8 mouse cellular contexts compared by ENCODE assay signal in the genomic region with DNA sequence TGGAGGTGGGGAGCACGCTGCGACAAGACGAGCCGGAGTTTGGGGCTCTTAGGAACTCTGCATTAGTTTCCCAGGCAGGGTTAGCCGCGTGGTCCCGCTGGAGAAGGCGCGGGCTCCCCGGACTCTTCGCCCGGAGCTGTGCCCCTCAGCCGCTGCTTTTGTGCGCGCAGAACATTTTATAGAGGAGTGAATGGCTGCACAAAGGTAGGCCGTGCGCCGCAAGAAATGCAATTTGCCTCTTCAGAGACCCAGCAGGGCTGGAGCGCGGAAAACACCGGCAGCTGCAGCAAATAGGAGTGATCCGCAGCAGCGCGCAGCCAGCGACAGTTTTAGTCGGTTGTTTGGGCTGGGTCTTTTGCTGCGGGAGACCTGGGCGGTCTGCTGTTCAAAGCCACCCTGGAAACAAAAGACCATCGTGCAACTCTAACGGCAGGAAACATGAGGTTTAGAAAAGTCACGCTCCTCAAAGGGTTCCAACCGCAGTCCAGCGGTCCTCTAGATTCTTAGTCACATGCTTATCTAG. TPM values are rescaled to one million over a fixed set of nuclear protein-coding genes. Genes with fewer than 3 reads are reported as not detected.
DNase-seq lines count a peak whose midpoint lies in the region; ATAC-seq and TF ChIP-seq lines count a peak whose summit lies in the region.

TSS of gene Zfp800 (minus strand) at position 325 of the 523 bp plus-strand sequence.

- H3K9ac ChIP-seq in ES-E14 (ENCODE audit: insufficient read depth, low read depth, low read length, poor library complexity, severe bottlenecking), result no peak within 1 kb of the TSS; the same call in 1 of the 2 replicates
- H3K9ac ChIP-seq in limb, embryonic 12.5 days (replicated peaks), result peak within 1 kb of the TSS; percentile 54
- H3K9ac ChIP-seq in neural tube, embryonic 12.5 days, result peak within 1 kb of the TSS; percentile 51

- H3K4me1 ChIP-seq in kidney, adult 2 months (ENCODE audit: control insufficient read depth, insufficient read depth, low read length), result 0 out of 2 replicates have a peak, but pooled peaks cover 3% of the 10 kb centered on the region
- H3K4me1 ChIP-seq in ES-E14 (ENCODE audit: control insufficient read depth in 2 of 2, insufficient read depth in 2 of 2, low read length in 2 of 2, poor library complexity in 1 of 2), result no peaks in the 10 kb centered on the region
- H3K4me1 ChIP-seq in limb, embryonic 12.5 days (replicated peaks), result peaks cover 10% of the 10 kb centered on the region; the same call in 1 of the 2 replicates
- H3K4me1 ChIP-seq in neural tube, embryonic 12.5 days, result no peaks in the 10 kb centered on the region; the same call in 1 of the 2 replicates

- 2% methylated on average over 33 of the region's 33 CpGs for WGBS in kidney, adult 2 months
- 1% methylated on average over 33 of the region's 33 CpGs for WGBS in limb, embryonic 12.5 days
- 1% methylated on average over 33 of the region's 33 CpGs for WGBS in neural tube, embryonic 12.5 days

- peak; percentile 22; the same call in 1 of the 2 replicates for ATAC-seq in limb, embryonic 12.5 days (ENCODE audit: insufficient number of reproducible peaks, insufficient read depth, low FRiP score, low TSS enrichment, low read depth)
- peak; percentile 46 for ATAC-seq in neural tube, embryonic 12.5 days (ENCODE audit: low FRiP score, low read depth)

- H3K9me3 ChIP-seq in ES-E14 (ENCODE audit: control insufficient read depth, insufficient read depth, low read depth, low read length), result no peaks in the 10 kb centered on the region
- H3K9me3 ChIP-seq in limb, embryonic 12.5 days, result 0 out of 2 replicates have a peak, but pooled peaks cover 2% of the 10 kb centered on the region
- H3K9me3 ChIP-seq in neural tube, embryonic 12.5 days, result 0 out of 2 replicates have a peak, but pooled peaks cover 4% of the 10 kb centered on the region

- peak within 1 kb of the TSS; percentile 65 for H3K4me2 ChIP-seq in limb, embryonic 12.5 days
- H3K4me2 ChIP-seq in neural tube, embryonic 12.5 days (replicated peaks), result peak within 1 kb of the TSS; percentile 64

- peaks cover 6% of the 10 kb centered on the region for H3K27me3 ChIP-seq in kidney, adult 2 months (replicated peaks; ENCODE audit: control insufficient read depth, insufficient read depth, low read length)
- peaks cover 28% of the 10 kb centered on the region for H3K27me3 ChIP-seq in limb, embryonic 12.5 days
- H3K27me3 ChIP-seq in neural tube, embryonic 12.5 days (replicated peaks), result peaks cover 2% of the 10 kb centered on the region; the same call in 1 of the 2 replicates

- DNase-seq in kidney, adult 2 months, result no peak
- DNase-seq in kidney, adult 8-10 months, result no peak
- DNase-seq in ES-E14 (ENCODE audit: low read depth, low spot score), result no peak
- peak; percentile 73 for DNase-seq in embryo, embryonic 11 days
- DNase-seq in heart, postnatal 14 days, result no peak
- DNase-seq in spleen, adult 12 weeks (ENCODE audit: low spot score), result no peak

- no peak for TF ChIP-seq POLR2A in kidney, adult 2 months (IDR thresholded peaks at IDR 0.05; ENCODE audit: low read depth, low read length)

- H3K4me3 ChIP-seq in kidney, adult 2 months (ENCODE audit: insufficient read depth, low read depth, low read length), result peak within 1 kb of the TSS; percentile 47
- peak within 1 kb of the TSS; percentile 26 to 47 for H3K4me3 ChIP-seq in ES-E14 (ENCODE audit: insufficient read depth in 1 of 2, low read depth in 1 of 2, low read length in 2 of 2, poor library complexity in 1 of 2, severe bottlenecking in 1 of 2)
- H3K4me3 ChIP-seq in limb, embryonic 12.5 days (replicated peaks), result peak within 1 kb of the TSS; percentile 47
- peak within 1 kb of the TSS; percentile 44 for H3K4me3 ChIP-seq in neural tube, embryonic 12.5 days

- H3K27ac ChIP-seq in kidney, adult 2 months (ENCODE audit: insufficient read depth, low read depth, low read length), result no peak within 1 kb of the TSS
- no peak within 1 kb of the TSS for H3K27ac ChIP-seq in ES-E14 (ENCODE audit: insufficient read depth, low read depth, low read length, poor library complexity, severe bottlenecking)
- H3K27ac ChIP-seq in limb, embryonic 12.5 days, result no peak within 1 kb of the TSS
- H3K27ac ChIP-seq in neural tube, embryonic 12.5 days, result no peak within 1 kb of the TSS

- intact Hi-C loops in heart, postnatal 14 days (cut with DNase I), result no loop called here

- in situ Hi-C loops in ES-E14 (cut with MboI; ENCODE audit: low sequenced_read_pairs in 2 of 2, unreplicated experiment in 2 of 2), result loop anchor here in 1 of 2 experiments (25.0 kb wide), 1 partner anchor 735 kb away; no protein-coding TSS in a partner anchor

- no peaks in the 10 kb centered on the region for H3K36me3 ChIP-seq in kidney, adult 2 months (ENCODE audit: control insufficient read depth, insufficient read depth, low read length)
- H3K36me3 ChIP-seq in ES-E14 (ENCODE audit: control insufficient read depth, insufficient read depth, low read length, poor library complexity, severe bottlenecking), result no peaks in the 10 kb centered on the region
- no peaks in the 10 kb centered on the region for H3K36me3 ChIP-seq in limb, embryonic 12.5 days
- no peaks in the 10 kb centered on the region for H3K36me3 ChIP-seq in neural tube, embryonic 12.5 days

- no peak for TF ChIP-seq CTCF in kidney, adult 2 months (conservative IDR thresholded peaks at IDR 0.05; ENCODE audit: insufficient read depth, insufficient read length, low read depth, low read length)

TF ChIP-seq in ES-E14, 5 proteins besides CTCF, POLR2A, EP300 and RAD21:
- no peak for TF ChIP-seq ZNF384 (IDR thresholded peaks at IDR 0.05; ENCODE audit: low read depth, low read length)
- no peak for TF ChIP-seq HCFC1 (IDR thresholded peaks at IDR 0.05; ENCODE audit: borderline replicate concordance, insufficient read depth, low read length)
- TF ChIP-seq ZC3H11A (IDR thresholded peaks at IDR 0.05; ENCODE audit: borderline replicate concordance, low read depth, low read length), result no peak
- TF ChIP-seq CHD2 (IDR thresholded peaks at IDR 0.05; ENCODE audit: low read depth, low read length), result no peak
- no peak for TF ChIP-seq MAFK (IDR thresholded peaks at IDR 0.05; ENCODE audit: insufficient read depth, low read depth, low read length)
TF ChIP-seq in ES-E14: peak in this region for 0.

RNA-seq across cellular contexts. Expression of gene Zfp800, which starts in this region (rescaled TPM):
- polyA plus RNA-seq in kidney, adult 2 months (2012; rRNA removed), result 2.6 and 2.8 TPM in 2 replicates
- total RNA-seq in ES-E14 (2012; rRNA removed), result 4.0 and 7.8 TPM in 2 replicates
- total RNA-seq in heart, postnatal 14 days (2021), result 10 to 100 TPM; 11.4 to 13.5 TPM
- 14.0 and 17.7 TPM in 2 replicates for polyA plus RNA-seq in limb, embryonic 12.5 days (2016; fragmentation: Nextera tagmentation; extraction: Ambion mirVana)
- polyA plus RNA-seq in neural tube, embryonic 12.5 days (2016; fragmentation: Nextera tagmentation; extraction: Ambion mirVana), result 22.0 and 27.1 TPM in 2 replicates
